Mouse (Mus musculus) heart, postnatal 0 days (tissue): ENCODE measurements at regions not wholly inside any gene's neighbourhood (a gene's known extent, or its start where the extent isn't known, plus 50 kb on each side); places are given as distances from the start of the nearest gene placed in this dataset.

ENCODE experiments used
- ATAC-seq: fragments of 200-750 bp; cut with Nextera tagmentation; 2 replicates; pipeline ENCODE4 v1.8.0; 2017; ENCODE audit warnings: low read depth, moderate number of reproducible peaks, moderate library complexity; ENCODE audit not compliant: insufficient read depth
- DNase-seq: peaks from one replicate; pipeline ENCODE4 v3.0.0-alpha.2; 2016; ENCODE audit warnings: low spot score
- H3K27ac ChIP-seq: fragments of 300-500 bp; sonication (generic); 2 replicates; pipeline ENCODE4 v1.5.1; 2014; ENCODE audit warnings: low read depth, mild to moderate bottlenecking
- H3K27me3 ChIP-seq: fragments of 300-500 bp; sonication (generic); 2 replicates; pipeline ENCODE4 v1.6.1; 2014; ENCODE audit warnings: low read length, mixed read lengths; ENCODE audit not compliant: control insufficient read depth, insufficient read depth
- H3K36me3 ChIP-seq: fragments of 300-500 bp; sonication (generic); replicated peaks from 2 replicates; pipeline ENCODE4 v1.6.1; 2014; ENCODE audit warnings: low read length, mixed read lengths; ENCODE audit not compliant: control insufficient read depth, insufficient read depth
- H3K4me1 ChIP-seq: fragments of 300-500 bp; sonication (generic); 2 replicates; pipeline ENCODE4 v1.6.1; 2014; ENCODE audit warnings: antibody characterized with exemption; ENCODE audit not compliant: control insufficient read depth, insufficient read depth
- H3K4me2 ChIP-seq: fragments of 300-500 bp; sonication (generic); 2 replicates; pipeline ENCODE4 v1.6.1; 2014; ENCODE audit warnings: low read depth, mild to moderate bottlenecking, low read length, moderate library complexity
- H3K4me3 ChIP-seq: fragments of 300-500 bp; sonication (generic); 2 replicates; pipeline ENCODE4 v1.5.1; 2014; ENCODE audit warnings: low read depth, low read length
- H3K9ac ChIP-seq: fragments of 300-500 bp; sonication (generic); replicated peaks from 2 replicates; pipeline ENCODE4 v1.6.1; 2014; ENCODE audit warnings: low read depth, low read length, mixed read lengths
- H3K9me3 ChIP-seq: fragments of 300-500 bp; sonication (generic); replicated peaks from 2 replicates; pipeline ENCODE4 v1.6.1; 2016; ENCODE audit warnings: low read length; ENCODE audit not compliant: control insufficient read depth
- CTCF ChIP-seq: IDR thresholded peaks from 2 replicates; pipeline ENCODE4 v1.5.1; 2016; ENCODE audit warnings: antibody characterized with exemption, control low read depth, low read depth
- EP300 ChIP-seq: IDR thresholded peaks from 2 replicates; pipeline ENCODE4 v1.6.1; 2016; ENCODE audit warnings: antibody characterized with exemption, low read depth
- WGBS: fragments of 180-500 bp; shearing (Covaris S2); extraction: QIAGEN DNeasy Blood & Tissue Kit; methylation state at CpG from one replicate; pipeline ENCODE4 v1.1.7; 2014; 5-methylcytosine and 5-hydroxymethylcytosine counted together

DNA sequence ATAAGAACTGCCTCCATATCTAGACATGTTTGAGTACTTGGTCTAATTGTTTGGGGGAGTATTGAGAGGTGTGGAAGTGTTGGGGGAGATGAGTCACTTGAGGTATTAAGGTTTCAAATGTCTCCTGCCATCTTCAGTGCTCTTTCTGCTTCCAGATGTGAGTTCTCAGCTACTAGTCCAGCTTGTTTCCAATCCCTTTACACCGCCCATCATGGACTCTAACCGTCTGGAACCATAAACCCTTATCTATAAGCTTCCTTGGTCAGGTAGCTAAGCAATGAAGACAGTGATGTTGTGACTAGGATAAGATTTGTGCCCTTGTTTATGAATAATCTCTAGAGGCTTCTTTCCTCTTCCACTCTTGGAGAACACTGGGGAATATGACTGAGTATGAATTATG, 183.7 kb downstream of the Galc start:
- 63% methylated on average over 2 of the region's 2 CpGs for WGBS
- no peaks in the 10 kb centered on the region for H3K4me1 ChIP-seq
- DNase-seq: no peak
- no peak for ATAC-seq
- TF ChIP-seq CTCF: no peak
- no peak for TF ChIP-seq EP300
- no peak overlapping the region for H3K4me2 ChIP-seq
- H3K9ac ChIP-seq: no peak overlapping the region
- H3K27me3 ChIP-seq: no peaks in the 10 kb centered on the region
- H3K9me3 ChIP-seq: no peaks in the 10 kb centered on the region
- no peaks in the 10 kb centered on the region for H3K36me3 ChIP-seq
- H3K4me3 ChIP-seq: no peak overlapping the region
- H3K27ac ChIP-seq: no peak overlapping the region

- Histone ChIP-seq H3K4me1 (no peaks in the 10 kb centered on the region), H3K4me2 (no peak overlapping the region), H3K9ac (no peak overlapping the region), H3K27me3 (no peaks in the 10 kb centered on the region), H3K27ac (no peak overlapping the region), H3K9me3 (no peaks in the 10 kb centered on the region), H3K36me3 (no peaks in the 10 kb centered on the region), H3K4me3 (no peak overlapping the region)
- ATAC-seq (no peak), DNase-seq (no peak)
- 30% methylated on average over 2 of the region's 2 CpGs for WGBS
- TF ChIP-seq CTCF: no peak
- TF ChIP-seq EP300: no peak
Observed at GRCm38 (mm10) chr12:98069110-98069509, 190.1 kb downstream of the Galc start.

- no peak overlapping the region for H3K27ac ChIP-seq
- H3K4me2 ChIP-seq: no peak overlapping the region
- H3K4me3 ChIP-seq: no peak overlapping the region
- DNase-seq (no peak), ATAC-seq (no peak)
- no peaks in the 10 kb centered on the region for H3K27me3 ChIP-seq
- TF ChIP-seq EP300: no peak
- H3K36me3 ChIP-seq: no peaks in the 10 kb centered on the region
- H3K9me3 ChIP-seq: no peaks in the 10 kb centered on the region
- H3K4me1 ChIP-seq: no peaks in the 10 kb centered on the region
- H3K9ac ChIP-seq: no peak overlapping the region
- WGBS: 80% methylated on average over 7 of the region's 7 CpGs
Observed at GRCm38 (mm10) chr12:98059419-98060180, 199.7 kb downstream of the Galc start.

GRCm38 (mm10) chr12:98058977-98059376, 200.3 kb downstream of the Galc start:
- H3K4me3 ChIP-seq: no peak overlapping the region
- H3K4me1 ChIP-seq: no peaks in the 10 kb centered on the region
- no peaks in the 10 kb centered on the region for H3K27me3 ChIP-seq
- H3K4me2 ChIP-seq: no peak overlapping the region
- no peaks in the 10 kb centered on the region for H3K9me3 ChIP-seq
- no peak overlapping the region for H3K27ac ChIP-seq
- WGBS: 88% methylated on average over 2 of the region's 2 CpGs
- ATAC-seq: no peak
- DNase-seq: no peak
- H3K9ac ChIP-seq: no peak overlapping the region
- H3K36me3 ChIP-seq: no peaks in the 10 kb centered on the region
- TF ChIP-seq EP300: no peak
- TF ChIP-seq CTCF: no peak

GRCm38 (mm10) chr12:98050934-98051333, 208.3 kb downstream of the Galc start:
- H3K27ac ChIP-seq: no peak overlapping the region
- no peak for ATAC-seq

GRCm38 (mm10) chr12:98050500-98050899, 208.8 kb downstream of the Galc start:
- no peak for TF ChIP-seq CTCF
- TF ChIP-seq EP300: no peak
- Histone ChIP-seq H3K9ac (no peak overlapping the region), H3K9me3 (no peaks in the 10 kb centered on the region), H3K4me1 (no peaks in the 10 kb centered on the region; the same call in 1 of the 2 replicates), H3K27me3 (no peaks in the 10 kb centered on the region), H3K4me3 (no peak overlapping the region), H3K27ac (no peak overlapping the region), H3K36me3 (no peaks in the 10 kb centered on the region), H3K4me2 (no peak overlapping the region)
- no peak; the same call in 1 of the 2 replicates for ATAC-seq
- 8% methylated on average over 1 of the region's 1 CpGs for WGBS
- no peak for DNase-seq

More at GRCm38 (mm10) chr12:98050934-98051333, 208.3 kb downstream of the Galc start:
- H3K9ac ChIP-seq: no peak overlapping the region
- 38% methylated on average over 4 of the region's 4 CpGs for WGBS
- H3K4me3 ChIP-seq: no peak overlapping the region
- H3K36me3 ChIP-seq: no peaks in the 10 kb centered on the region
- TF ChIP-seq CTCF: no peak
- TF ChIP-seq EP300: no peak
- H3K27me3 ChIP-seq: no peaks in the 10 kb centered on the region
- H3K4me1 ChIP-seq: no peaks in the 10 kb centered on the region; the same call in 1 of the 2 replicates
- H3K9me3 ChIP-seq: no peaks in the 10 kb centered on the region
- no peak overlapping the region for H3K4me2 ChIP-seq
- DNase-seq: no peak
